Mouse (Mus musculus) stomach, postnatal 0 days (tissue): ENCODE results near the gene Wnt1. TPM values are rescaled to one million over a fixed set of nuclear protein-coding genes. Genes with fewer than 3 reads are reported as not detected.

ENCODE experiments used
- ATAC-seq: fragments of 200-750 bp; cut with Nextera tagmentation; 2 replicates; pipeline ENCODE4 v1.8.0; 2017; ENCODE audit not compliant: low FRiP score, low TSS enrichment
- DNase-seq: peaks from one replicate; pipeline ENCODE4 v3.0.0-alpha.2; 2016; ENCODE audit warnings: low spot score
- H3K27ac ChIP-seq: fragments of 300-500 bp; sonication (generic); replicated peaks from 2 replicates; pipeline ENCODE4 v1.5.1; 2014; ENCODE audit warnings: mild to moderate bottlenecking, control low read depth
- H3K27me3 ChIP-seq: fragments of 300-500 bp; sonication (generic); 2 replicates; pipeline ENCODE4 v1.6.1; 2014; ENCODE audit warnings: low read length; ENCODE audit not compliant: control insufficient read depth, insufficient read depth
- H3K36me3 ChIP-seq: fragments of 300-500 bp; sonication (generic); 2 replicates; pipeline ENCODE4 v1.6.1; 2014; ENCODE audit warnings: low read length, mixed read lengths; ENCODE audit not compliant: control insufficient read depth, insufficient read depth
- H3K4me1 ChIP-seq: fragments of 300-500 bp; sonication (generic); replicated peaks from 2 replicates; pipeline ENCODE4 v1.6.1; 2014; ENCODE audit warnings: antibody characterized with exemption; ENCODE audit not compliant: control insufficient read depth, insufficient read depth
- H3K4me2 ChIP-seq: fragments of 300-500 bp; sonication (generic); replicated peaks from 2 replicates; pipeline ENCODE4 v1.6.1; 2014; ENCODE audit warnings: low read depth, mild to moderate bottlenecking, control low read depth, moderate library complexity
- H3K4me3 ChIP-seq: fragments of 300-500 bp; sonication (generic); 2 replicates; pipeline ENCODE4 v1.5.1; 2014; ENCODE audit warnings: low read depth, low read length, control low read depth
- H3K9ac ChIP-seq: fragments of 300-500 bp; sonication (generic); 2 replicates; pipeline ENCODE4 v1.6.1; 2014; ENCODE audit warnings: mild to moderate bottlenecking, low read length, control low read depth, mixed read lengths
- H3K9me3 ChIP-seq: fragments of 300-500 bp; sonication (generic); 2 replicates; pipeline ENCODE4 v1.6.1; 2016; ENCODE audit warnings: low read length; ENCODE audit not compliant: control insufficient read depth
- CTCF ChIP-seq: IDR thresholded peaks from 2 replicates; pipeline ENCODE4 v1.5.1; 2016; ENCODE audit warnings: antibody characterized with exemption, low read depth, mild to moderate bottlenecking, moderate library complexity
- EP300 ChIP-seq: optimal IDR thresholded peaks from 2 replicates; pipeline ENCODE3; 2016; ENCODE audit warnings: antibody characterized with exemption
- WGBS: fragments of 180-500 bp; shearing (Covaris S2); extraction: QIAGEN DNeasy Blood & Tissue Kit; methylation state at CpG from one replicate; pipeline ENCODE4 v1.1.7; 2014; 5-methylcytosine and 5-hydroxymethylcytosine counted together
- polyA plus RNA-seq: library from polyadenylated mRNA; unstranded; fragments of >200 nt; fragmentation: Nextera tagmentation; extraction: Ambion mirVana; gene quantifications from 2 replicates; pipeline ENCODE4 v1.2.1, GENCODE M21; 2015

The Wnt1 gene
- polyA plus RNA-seq, 1 experiment from 2014 or later, result not detected

DNA sequence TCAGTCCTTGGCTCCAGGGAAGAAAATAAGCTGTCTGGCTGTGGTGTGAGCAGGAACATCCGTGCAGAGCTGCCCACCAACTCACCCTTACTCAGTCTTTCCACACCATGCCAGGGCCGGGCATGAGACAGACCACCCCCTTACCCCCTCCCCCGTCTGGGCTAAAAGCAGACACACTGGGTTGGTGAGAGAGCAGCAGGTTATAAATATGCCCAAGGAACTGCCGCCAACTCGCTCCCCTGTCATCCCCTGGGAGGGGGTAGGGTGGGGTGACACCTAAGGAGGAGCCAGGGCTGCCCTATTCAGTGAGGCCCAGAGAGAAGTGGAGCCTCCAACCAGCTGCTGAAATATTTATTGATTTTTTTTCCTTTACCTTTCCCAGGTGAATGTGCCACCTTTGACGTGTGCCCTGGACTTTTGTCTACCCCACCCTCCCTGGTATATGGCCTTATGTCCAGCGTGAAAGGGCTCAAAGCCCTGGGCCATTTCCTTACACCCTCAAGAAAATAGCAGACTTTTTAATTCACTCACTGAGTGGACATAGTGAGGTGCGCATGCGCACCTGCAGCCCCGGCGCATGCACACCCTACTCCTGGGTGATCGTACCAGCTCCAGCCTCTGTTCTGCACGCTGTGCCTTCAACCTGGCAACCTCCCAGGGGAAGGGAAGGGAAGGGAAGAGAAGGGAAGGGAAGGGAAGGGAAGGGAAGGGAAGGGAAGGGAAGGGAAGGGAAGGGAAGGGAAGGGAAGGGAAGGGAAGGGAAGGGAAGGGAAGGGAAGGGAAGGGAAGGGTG lies 7.3 kb downstream of the Wnt1 start:
- ATAC-seq, result peak; percentile 49; the same call in 1 of the 2 replicates
- WGBS, result 6% methylated on average over 13 of the region's 13 CpGs
- no peak overlapping the region for H3K4me3 ChIP-seq
- DNase-seq, result no peak
- peaks cover 29% of the 10 kb centered on the region for H3K27me3 ChIP-seq
- H3K36me3 ChIP-seq, result no peaks in the 10 kb centered on the region
- H3K9ac ChIP-seq, result no peak overlapping the region
- no peak overlapping the region for H3K27ac ChIP-seq
- H3K4me1 ChIP-seq, result no peaks in the 10 kb centered on the region
- no peak overlapping the region for H3K4me2 ChIP-seq
- no peaks in the 10 kb centered on the region for H3K9me3 ChIP-seq
- TF ChIP-seq CTCF (no peak), EP300 (no peak)

DNA sequence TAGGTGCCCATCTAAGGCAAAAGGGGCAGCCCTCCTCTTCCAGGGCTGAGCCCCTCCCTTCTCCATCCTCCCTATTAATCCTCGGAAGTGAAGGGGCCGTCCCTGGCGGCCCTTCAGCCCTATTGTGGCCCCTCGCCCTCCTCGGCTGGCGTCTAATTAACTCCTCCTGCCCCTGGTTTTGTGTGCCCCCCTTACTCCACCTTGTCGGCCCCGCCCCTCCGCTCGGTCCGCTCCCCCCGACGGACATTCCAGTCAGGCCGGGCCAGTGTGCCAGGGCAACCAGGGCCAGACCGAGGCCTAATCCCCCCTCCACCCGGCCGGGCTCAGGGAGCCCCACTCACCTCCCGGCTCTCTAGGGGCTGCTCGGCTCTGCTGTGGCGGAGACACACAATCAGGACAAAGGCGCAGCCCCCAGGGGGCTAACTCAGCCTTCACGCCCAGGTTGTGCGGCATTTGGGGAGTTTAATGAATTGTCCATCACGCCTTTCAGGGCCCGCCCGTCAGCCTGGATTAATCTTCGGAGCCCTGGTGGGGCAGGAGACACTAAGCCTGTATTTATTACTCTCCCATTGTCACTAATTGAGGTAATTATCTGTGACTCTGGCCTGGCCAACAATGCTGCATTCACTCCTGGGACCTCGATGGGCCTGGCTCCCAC lies 8.3 kb downstream of the Wnt1 start:
- TF ChIP-seq EP300, result no peak
- H3K9ac ChIP-seq, result no peak overlapping the region
- no peak overlapping the region for H3K4me3 ChIP-seq
- no peak for ATAC-seq
- 13% methylated on average over 28 of the region's 28 CpGs for WGBS
- no peak overlapping the region for H3K4me2 ChIP-seq
- no peak for DNase-seq
- H3K4me1 ChIP-seq, result no peaks in the 10 kb centered on the region
- H3K27ac ChIP-seq, result no peak overlapping the region
- no peaks in the 10 kb centered on the region for H3K36me3 ChIP-seq
- no peaks in the 10 kb centered on the region for H3K9me3 ChIP-seq
- peaks cover 25% of the 10 kb centered on the region for H3K27me3 ChIP-seq

DNA sequence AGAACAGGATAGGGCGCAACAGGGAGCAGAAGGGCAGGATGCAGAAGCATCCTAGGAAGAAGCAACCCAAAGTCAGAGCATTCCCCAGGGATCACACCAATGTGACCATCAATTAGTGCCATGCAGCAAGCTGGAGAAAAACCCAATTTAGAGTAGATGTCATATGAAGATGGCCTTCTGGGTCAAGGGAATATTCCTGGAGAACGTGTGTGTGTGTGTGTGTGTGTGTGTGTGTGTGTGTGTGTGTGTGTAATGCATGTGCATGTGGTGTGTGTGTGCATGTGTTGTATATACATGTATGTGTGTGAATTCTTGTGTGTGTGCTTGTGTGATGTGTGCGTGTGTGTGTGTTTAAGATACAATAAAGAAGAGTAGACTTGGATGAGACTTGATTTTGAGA lies 9.2 kb downstream of the Wnt1 start:
- Histone ChIP-seq H3K4me2 (no peak overlapping the region), H3K4me1 (no peaks in the 10 kb centered on the region), H3K27me3 (peaks cover 22% of the 10 kb centered on the region), H3K4me3 (no peak overlapping the region), H3K27ac (no peak overlapping the region), H3K9ac (no peak overlapping the region), H3K36me3 (no peaks in the 10 kb centered on the region), H3K9me3 (no peaks in the 10 kb centered on the region)
- ATAC-seq, result no peak
- TF ChIP-seq EP300 (no peak), CTCF (no peak)
- no peak for DNase-seq
- WGBS, result 57% methylated on average over 3 of the region's 3 CpGs

DNA sequence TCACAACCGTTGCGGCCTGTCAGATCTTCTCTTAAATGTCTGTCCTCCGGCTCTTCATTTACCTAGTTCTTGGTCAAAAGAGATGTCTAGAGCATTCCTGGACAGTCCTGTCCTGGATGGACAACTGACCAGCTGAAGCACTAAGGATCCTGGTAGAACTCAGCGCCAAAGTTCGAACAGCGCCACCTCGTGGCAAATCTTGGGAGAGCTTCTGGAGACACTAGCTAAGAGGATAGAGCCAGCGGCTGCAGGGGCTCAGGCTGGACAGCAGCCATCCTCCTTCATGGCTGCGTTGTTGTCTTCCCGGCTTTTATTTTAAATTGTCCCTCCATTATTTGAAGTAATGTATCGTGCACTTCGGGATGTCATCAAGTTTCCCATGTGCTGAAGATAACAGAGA lies 9.7 kb downstream of the Wnt1 start:
- H3K9me3 ChIP-seq, result no peaks in the 10 kb centered on the region
- TF ChIP-seq CTCF, result peak; percentile 87
- TF ChIP-seq EP300, result no peak
- no peaks in the 10 kb centered on the region for H3K36me3 ChIP-seq
- no peaks in the 10 kb centered on the region for H3K4me1 ChIP-seq
- peaks cover 22% of the 10 kb centered on the region for H3K27me3 ChIP-seq
- DNase-seq, result peak; percentile 83
- no peak overlapping the region for H3K4me3 ChIP-seq
- no peak overlapping the region for H3K27ac ChIP-seq
- ATAC-seq, result no peak
- H3K4me2 ChIP-seq, result no peak overlapping the region
- 10% methylated on average over 12 of the region's 12 CpGs for WGBS
- no peak overlapping the region for H3K9ac ChIP-seq

DNA sequence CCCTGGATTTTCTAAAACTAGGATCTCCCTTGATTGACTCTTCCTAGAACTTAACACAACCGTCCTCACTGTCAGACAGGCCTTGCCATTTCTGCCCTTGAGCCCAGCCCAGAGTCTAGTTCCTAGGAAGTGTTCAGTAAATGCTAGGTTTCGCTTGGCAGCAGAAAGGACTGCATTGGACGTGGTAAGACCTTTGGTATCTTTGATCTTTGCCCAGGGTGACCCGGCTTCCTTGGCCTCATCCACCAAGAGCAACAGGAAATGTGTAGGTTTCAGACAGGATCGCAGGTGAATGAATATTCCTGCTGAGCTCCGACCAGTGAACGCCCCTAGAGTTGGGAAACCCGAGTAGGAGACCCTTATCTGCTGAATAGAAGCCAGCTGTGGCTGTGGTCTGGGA lies 13.3 kb downstream of the Wnt1 start:
- 10% methylated on average over 8 of the region's 8 CpGs for WGBS
- no peaks in the 10 kb centered on the region for H3K36me3 ChIP-seq
- H3K27ac ChIP-seq, result no peak overlapping the region
- H3K9me3 ChIP-seq, result no peaks in the 10 kb centered on the region
- H3K9ac ChIP-seq, result no peak overlapping the region
- no peak overlapping the region for H3K4me3 ChIP-seq
- ATAC-seq, result no peak
- peaks cover 28% of the 10 kb centered on the region for H3K27me3 ChIP-seq
- DNase-seq, result no peak
- no peak overlapping the region for H3K4me2 ChIP-seq
- H3K4me1 ChIP-seq, result peaks cover 2% of the 10 kb centered on the region; the same call in 1 of the 2 replicates
- no peak for TF ChIP-seq CTCF
- TF ChIP-seq EP300, result no peak

DNA sequence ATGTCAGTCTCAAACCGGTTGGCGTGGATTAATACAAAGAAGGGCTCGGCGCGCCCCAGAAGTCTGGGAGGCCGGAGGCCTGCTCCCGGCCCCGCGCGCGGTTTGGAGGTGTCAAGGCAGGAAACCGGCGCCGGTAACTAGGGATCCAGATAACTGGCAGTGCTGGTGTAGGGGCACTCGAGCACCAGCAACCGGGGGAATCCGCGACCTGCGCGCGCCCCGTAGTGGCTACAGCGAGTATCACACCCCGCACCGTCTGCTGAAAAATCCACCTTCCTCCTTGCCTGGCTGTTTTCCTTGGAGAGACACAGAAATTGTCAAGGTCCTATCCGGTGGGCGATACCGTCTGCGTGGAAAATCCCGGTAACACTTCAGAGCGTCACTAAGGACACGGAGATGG lies 14.4 kb downstream of the Wnt1 start:
- Histone ChIP-seq H3K4me1 (peaks cover 2% of the 10 kb centered on the region; the same call in 1 of the 2 replicates), H3K9ac (no peak overlapping the region), H3K27ac (no peak overlapping the region), H3K4me3 (no peak overlapping the region), H3K27me3 (peaks cover 24% of the 10 kb centered on the region), H3K4me2 (peak overlapping the region; percentile 31), H3K36me3 (no peaks in the 10 kb centered on the region), H3K9me3 (no peaks in the 10 kb centered on the region)
- DNase-seq (peak; percentile 87), ATAC-seq (no peak; the same call in 1 of the 2 replicates)
- TF ChIP-seq CTCF, result peak; percentile 86
- TF ChIP-seq EP300, result no peak
- WGBS, result 0% methylated on average over 32 of the region's 32 CpGs
